Mouse (Mus musculus): Measurements from ENCODE around the gene 2610507B11Rik. TPM values are rescaled to one million over a fixed set of nuclear protein-coding genes. Genes with fewer than 3 reads are reported as not detected.

2610507B11Rik gene
- total and polyA plus RNA-seq, 3 experiments: 75.8 to 80.5 (median 77.6) TPM

- peaks cover 75% of the 10 kb centered on the region for H3K79me2 ChIP-seq (ENCODE audit: control insufficient read depth, insufficient read depth, low read length, poor library complexity)
- no peaks in the 10 kb centered on the region for H3K9me3 ChIP-seq (replicated peaks; ENCODE audit: insufficient read depth, low read length)
- H3K9ac ChIP-seq (ENCODE audit: control insufficient read depth, low read depth, low read length, poor library complexity, severe bottlenecking): no peak overlapping the region
- no peak overlapping the region for H3K27ac ChIP-seq (ENCODE audit: control insufficient read depth, low read depth, low read length)
- H3K27me3 ChIP-seq (ENCODE audit: control insufficient read depth in 1 of 2, insufficient read depth in 2 of 2, low read length in 2 of 2): no peaks in the 10 kb centered on the region
- DNase-seq (ENCODE audit: low read depth, low spot score): no peak
- peaks cover 15 to 17% of the 10 kb centered on the region in 2 experiments for H3K36me3 ChIP-seq (ENCODE audit: control insufficient read depth in 1 of 2, insufficient read depth in 2 of 2, low read length in 2 of 2)
- H3K4me3 ChIP-seq (ENCODE audit: control insufficient read depth in 1 of 2, insufficient read depth in 1 of 2, low read depth in 2 of 2, low read length in 2 of 2): no peak overlapping the region
- no peak for TF ChIP-seq MAFK (IDR thresholded peaks at IDR 0.05; ENCODE audit: borderline replicate concordance, low read depth, low read length)
- H3K4me1 ChIP-seq (ENCODE audit: control insufficient read depth in 1 of 2, insufficient read depth in 2 of 2, low read length in 2 of 2): peaks cover 0 to 6% of the 10 kb centered on the region in 2 experiments; a peak in 3 of 4 replicates
Observed at GRCm38 (mm10) chr11:78240193-78240857, 21.2 kb upstream of the 2610507B11Rik start.

GRCm38 (mm10) chr11:78245261-78245626 is 16.3 kb upstream of the 2610507B11Rik start:
- peak overlapping the region; percentile 44 for H3K27ac ChIP-seq (ENCODE audit: control insufficient read depth, low read depth, low read length)
- peak overlapping the region; percentile 75 for H3K9ac ChIP-seq (ENCODE audit: control insufficient read depth, low read depth, low read length, poor library complexity, severe bottlenecking)
- H3K36me3 ChIP-seq (ENCODE audit: control insufficient read depth in 1 of 2, insufficient read depth in 2 of 2, low read length in 2 of 2): peaks cover 3 to 34% of the 10 kb centered on the region in 2 experiments
- no peak for DNase-seq (ENCODE audit: low read depth, low spot score)
- peak overlapping the region; percentile 83 to 90 for H3K4me3 ChIP-seq (ENCODE audit: control insufficient read depth in 1 of 2, insufficient read depth in 1 of 2, low read depth in 2 of 2, low read length in 2 of 2)
- peaks cover 14 to 18% of the 10 kb centered on the region in 2 experiments for H3K4me1 ChIP-seq (ENCODE audit: control insufficient read depth in 1 of 2, insufficient read depth in 2 of 2, low read length in 2 of 2)
- no peak for TF ChIP-seq ZKSCAN1 (IDR thresholded peaks at IDR 0.05; ENCODE audit: low read depth, low read length)
- TF ChIP-seq MAX (IDR thresholded peaks at IDR 0.05; ENCODE audit: low read length): peak; percentile 17; the same call in 1 of the 2 replicates
- peak; percentile 64; the same call in 1 of the 2 replicates for TF ChIP-seq MYC (IDR thresholded peaks at IDR 0.05; ENCODE audit: low read depth, low read length)
- no peaks in the 10 kb centered on the region for H3K27me3 ChIP-seq (ENCODE audit: control insufficient read depth in 1 of 2, insufficient read depth in 2 of 2, low read length in 2 of 2)
- peaks cover 76% of the 10 kb centered on the region for H3K79me2 ChIP-seq (ENCODE audit: control insufficient read depth, insufficient read depth, low read length, poor library complexity)
- H3K9me3 ChIP-seq (replicated peaks; ENCODE audit: insufficient read depth, low read length): no peaks in the 10 kb centered on the region

GRCm38 (mm10) chr11:78245627-78246317 is 15.8 kb upstream of the 2610507B11Rik start, which contains the start of the genes Sdf2 and Supt6:
Gene Sdf2 (plus strand): TSS chr11:78245746.
Gene Supt6 (minus strand): TSS chr11:78245987.
- Histone ChIP-seq H3K27ac (ENCODE audit: control insufficient read depth, low read depth, low read length) (peak within 1 kb of the TSS; percentile 82), H3K9ac (ENCODE audit: control insufficient read depth, low read depth, low read length, poor library complexity, severe bottlenecking) (peak within 1 kb of the TSS; percentile 75), H3K79me2 (ENCODE audit: control insufficient read depth, insufficient read depth, low read length, poor library complexity) (peaks cover 71% of the 10 kb centered on the region), H3K36me3 (ENCODE audit: control insufficient read depth in 1 of 2, insufficient read depth in 2 of 2, low read length in 2 of 2) (peaks cover 3 to 34% of the 10 kb centered on the region in 2 experiments), H3K9me3 (replicated peaks; ENCODE audit: insufficient read depth, low read length) (no peaks in the 10 kb centered on the region), H3K4me3 (ENCODE audit: control insufficient read depth in 1 of 2, insufficient read depth in 1 of 2, low read depth in 2 of 2, low read length in 2 of 2) (peak within 1 kb of the TSS; percentile 83 to 90), H3K27me3 (ENCODE audit: control insufficient read depth in 1 of 2, insufficient read depth in 2 of 2, low read length in 2 of 2) (no peaks in the 10 kb centered on the region), H3K4me1 (ENCODE audit: control insufficient read depth in 1 of 2, insufficient read depth in 2 of 2, low read length in 2 of 2) (peaks cover 14 to 18% of the 10 kb centered on the region in 2 experiments)
- DNase-seq (ENCODE audit: low read depth, low spot score): peak; percentile 98
- TF ChIP-seq POLR2A (IDR thresholded peaks at IDR 0.05; ENCODE audit: control insufficient read depth in 1 of 2, insufficient read depth in 1 of 2, low read depth in 1 of 2, low read length in 2 of 2, poor library complexity in 1 of 2) (peak; percentile 55 to 93), POLR2AphosphoS5 (IDR thresholded peaks at IDR 0.05; ENCODE audit: borderline replicate concordance, low read depth, low read length) (no peak), SIN3A (IDR thresholded peaks at IDR 0.05; ENCODE audit: low read length) (peak; percentile 89), HCFC1 (IDR thresholded peaks at IDR 0.05; ENCODE audit: low read depth, low read length) (peak; percentile 85), MAFK (IDR thresholded peaks at IDR 0.05; ENCODE audit: borderline replicate concordance, low read depth, low read length) (no peak), JUND (IDR thresholded peaks at IDR 0.05; ENCODE audit: low read depth, low read length) (no peak), CHD1 (IDR thresholded peaks at IDR 0.05; ENCODE audit: low read depth, low read length) (no peak), TAL1 (IDR thresholded peaks at IDR 0.05; ENCODE audit: low read length) (no peak), KAT2A (conservative IDR thresholded peaks at IDR 0.05; ENCODE audit: low read depth, low read length) (peak; percentile 46; the same call in 1 of the 2 replicates), ZMIZ1 (IDR thresholded peaks at IDR 0.05; ENCODE audit: low read depth, low read length) (peak; percentile 78), E2F4 (IDR thresholded peaks at IDR 0.05; ENCODE audit: borderline replicate concordance, low read depth, low read length) (no peak), ZC3H11A (IDR thresholded peaks at IDR 0.05; ENCODE audit: low read depth, low read length) (no peak), MYB (IDR thresholded peaks at IDR 0.05; ENCODE audit: low read depth, low read length) (no peak), TCF12 (IDR thresholded peaks at IDR 0.05; ENCODE audit: low read depth, low read length) (peak; percentile 32; the same call in 1 of the 2 replicates), UBTF (IDR thresholded peaks at IDR 0.05; ENCODE audit: borderline replicate concordance, insufficient read depth, low read depth, low read length) (peak; percentile 90; the same call in 1 of the 2 replicates), NELFE (IDR thresholded peaks at IDR 0.05; ENCODE audit: low read depth, low read length) (peak; percentile 88), ETS1 (IDR thresholded peaks at IDR 0.05; ENCODE audit: low read depth, low read length) (no peak), ZNF384 (IDR thresholded peaks at IDR 0.05; ENCODE audit: low read depth, low read length) (no peak), USF1 (IDR thresholded peaks at IDR 0.05; ENCODE audit: low read depth, low read length) (no peak), TBP (IDR thresholded peaks at IDR 0.05; ENCODE audit: low read depth, low read length) (peak; percentile 70; the same call in 1 of the 2 replicates), CHD2 (IDR thresholded peaks at IDR 0.05; ENCODE audit: low read length) (no peak)

Measured in MEL (cell line).